Mouse (Mus musculus) c-Kit-positive CD71-negative TER-119-negative erythroid progenitor cells, embryonic 14.5 days (primary cell): Measurements from ENCODE around the gene 1700047I17Rik2.
"Not testable (repeated sequence)": the region's sequence is repeated elsewhere in the genome, so short reads cannot be mapped to it uniquely, and the experiment has no call there.

Source experiments
- DNase-seq: peaks from one replicate; pipeline ENCODE4 v3.0.0-alpha.2; 2013; ENCODE audit warnings: low read depth

1700047I17Rik2 gene

DNA sequence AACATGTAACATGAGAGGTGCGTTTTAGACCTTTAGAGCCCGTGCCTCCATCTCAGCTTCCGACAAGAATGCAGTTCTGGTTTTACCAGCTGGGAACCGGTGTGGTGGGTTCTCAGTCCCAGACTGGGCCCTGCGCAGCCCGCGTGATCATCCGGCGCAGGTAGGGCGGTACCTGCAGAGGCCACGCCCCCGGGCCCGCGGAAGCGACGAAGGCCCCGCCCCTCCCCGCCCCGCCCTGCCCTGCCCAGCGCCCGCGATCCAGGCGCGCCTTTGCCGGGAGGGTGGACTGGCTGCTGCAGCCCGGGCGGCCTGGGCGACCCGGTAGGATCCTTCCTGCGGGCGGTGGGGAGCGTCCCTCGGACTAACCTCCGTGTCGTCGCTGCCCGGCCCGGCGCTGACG, at the start of gene 1700047I17Rik2:
1700047I17Rik2 (plus strand) TSS at position 287 of the 400 bp plus-strand sequence.
- DNase-seq, result not testable (repeated sequence)

DNA sequence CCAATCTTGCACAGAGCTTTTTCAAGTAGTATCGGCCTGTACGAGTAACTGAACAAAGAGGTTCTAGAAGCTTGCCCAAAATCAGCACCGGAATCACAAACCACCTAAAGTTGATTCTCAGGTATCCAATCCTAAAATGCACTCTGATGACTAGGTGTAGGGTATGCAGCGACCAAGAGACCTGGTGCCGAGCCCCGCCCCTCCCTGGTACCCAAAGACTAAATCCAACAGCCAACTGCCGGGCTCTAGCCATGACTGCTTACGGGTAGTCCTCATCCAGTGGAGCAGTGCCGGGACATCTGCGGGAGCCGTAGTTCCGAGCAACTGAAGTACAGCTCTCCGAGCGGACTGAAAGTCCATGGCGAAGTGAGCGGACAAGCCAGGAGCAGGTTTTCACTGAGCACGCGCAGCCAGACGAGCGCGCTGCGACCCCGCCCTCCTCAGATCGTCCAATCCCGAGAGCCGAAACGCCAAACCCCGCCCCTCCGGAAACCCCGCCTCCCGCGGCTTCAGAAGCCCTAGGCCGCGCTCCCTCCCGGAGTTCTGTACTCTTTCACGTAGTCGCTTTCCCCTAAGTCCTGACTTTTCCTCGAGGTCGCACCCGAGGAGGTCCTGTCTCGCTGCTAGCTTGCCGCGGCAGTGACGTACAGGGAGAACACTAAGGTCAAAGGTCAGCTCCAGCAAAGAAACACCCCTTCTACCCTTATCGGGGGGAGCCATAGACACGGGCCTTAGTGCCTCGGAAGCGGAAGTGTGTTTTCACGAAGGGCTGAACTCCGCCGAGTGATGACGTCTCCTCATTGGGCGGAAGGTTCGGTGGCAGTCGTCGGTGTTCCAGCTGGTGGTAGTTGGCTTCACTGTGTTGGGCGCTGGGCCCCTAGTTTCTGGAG, 44.6 kb upstream of the 1700047I17Rik2 start, which contains the start of gene Srp54b:
Srp54b (plus strand) TSS at position 546 of the 890 bp plus-strand sequence.
- DNase-seq, result not testable (repeated sequence)

DNA sequence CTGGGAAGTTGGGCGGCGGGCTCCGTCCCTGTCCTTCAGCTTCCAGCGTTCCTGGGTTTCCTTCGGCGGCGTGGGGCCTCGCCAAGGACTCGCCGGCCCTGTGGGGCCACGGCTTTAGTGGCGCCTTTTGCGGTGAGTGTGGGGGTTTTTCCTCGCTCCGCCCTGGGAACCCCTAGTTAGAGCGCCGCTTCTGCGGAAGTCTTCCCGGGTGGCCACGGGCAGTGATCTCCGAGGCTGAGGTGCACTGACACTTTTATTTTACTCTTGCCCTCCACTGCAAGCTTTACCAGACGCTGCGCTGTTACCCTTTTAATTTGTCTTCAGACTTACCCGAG, 44.0 kb upstream of the 1700047I17Rik2 start:
- not testable (repeated sequence) for DNase-seq

DNA sequence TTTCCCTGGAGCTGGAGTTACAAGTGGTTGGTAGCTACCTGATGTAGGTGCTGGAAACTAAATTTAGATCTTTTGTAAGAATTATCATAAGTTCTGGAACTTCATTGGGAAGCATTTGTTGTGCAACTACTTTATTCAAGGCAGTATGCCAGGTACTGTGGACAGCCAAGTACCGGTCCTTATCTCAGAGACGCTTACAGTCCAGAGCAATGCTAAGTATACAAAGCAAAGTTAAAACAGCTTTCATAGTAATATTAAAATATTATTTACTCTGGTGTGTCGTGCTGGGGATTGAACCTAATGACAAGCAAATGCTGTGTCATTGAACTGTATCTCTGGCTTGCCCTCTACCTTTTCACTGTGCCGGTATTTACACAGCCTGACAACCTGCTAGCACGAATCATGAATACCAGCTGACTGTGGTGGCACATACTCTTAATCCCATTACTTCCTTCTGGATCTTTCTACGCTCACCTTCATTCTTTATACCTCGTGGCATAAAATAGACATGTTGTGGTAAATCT, 32.3 kb upstream of the 1700047I17Rik2 start:
- not testable (repeated sequence) for DNase-seq

DNA sequence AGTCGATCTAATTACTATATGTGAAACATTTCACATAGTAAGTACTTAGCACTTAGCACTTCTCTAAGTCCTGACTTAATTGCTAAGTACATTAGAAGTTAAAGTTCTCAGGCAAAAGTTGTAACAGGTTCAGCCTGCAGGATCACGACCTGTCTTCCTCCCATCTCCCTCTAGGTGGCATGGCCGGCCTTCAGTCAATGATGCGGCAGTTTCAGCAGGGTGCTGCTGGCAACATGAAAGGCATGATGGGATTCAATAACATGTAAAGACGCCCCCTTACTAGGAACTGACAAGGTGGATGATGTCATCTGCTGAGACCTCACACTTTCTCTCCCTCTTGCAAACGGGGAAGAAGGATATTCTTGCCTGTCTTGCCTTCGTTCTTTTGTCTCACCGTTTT, 11.7 kb upstream of the 1700047I17Rik2 start:
- not testable (repeated sequence) for DNase-seq

DNA sequence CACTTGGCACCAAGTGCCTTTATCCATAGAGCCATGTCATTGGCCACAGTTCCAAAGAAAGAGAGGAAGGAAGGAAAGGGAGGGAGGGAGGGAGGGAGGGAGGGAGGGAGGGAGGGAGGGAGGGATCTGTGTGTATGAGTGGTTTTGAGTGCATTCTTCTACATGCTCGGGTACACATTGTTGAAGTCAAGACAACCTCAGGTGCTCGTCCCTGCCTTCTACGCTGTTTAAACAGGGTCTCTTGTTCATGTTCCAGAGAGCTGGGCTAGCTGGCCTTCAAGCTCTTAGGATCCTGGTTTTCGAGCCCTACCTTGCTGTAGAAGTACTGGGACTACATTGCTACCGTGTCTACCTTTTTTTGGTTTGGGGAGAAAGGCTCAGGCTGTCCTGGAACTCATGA, 10.3 kb upstream of the 1700047I17Rik2 start:
- not testable (repeated sequence) for DNase-seq

DNA sequence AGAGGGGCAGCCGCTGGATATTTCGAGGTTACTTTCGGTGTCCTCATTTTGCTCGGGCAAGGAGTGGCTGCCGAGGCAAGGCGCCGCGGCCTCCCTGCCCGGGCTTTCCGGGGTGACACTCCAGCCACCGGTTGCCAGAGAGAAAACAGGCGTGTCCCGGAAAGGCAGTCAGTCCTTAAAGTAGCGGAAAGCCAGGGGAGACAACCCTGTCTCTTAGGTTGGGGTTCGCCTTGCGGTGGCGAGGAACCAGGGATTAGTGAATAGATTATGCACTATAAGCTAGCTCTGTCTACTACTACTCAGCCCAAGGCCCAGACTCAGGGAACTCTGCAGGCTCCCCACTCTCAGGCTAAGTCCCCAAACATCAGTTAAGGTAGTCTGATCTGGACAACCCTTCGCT, 407 bp downstream of the 1700047I17Rik2 start:
- not testable (repeated sequence) for DNase-seq

DNA sequence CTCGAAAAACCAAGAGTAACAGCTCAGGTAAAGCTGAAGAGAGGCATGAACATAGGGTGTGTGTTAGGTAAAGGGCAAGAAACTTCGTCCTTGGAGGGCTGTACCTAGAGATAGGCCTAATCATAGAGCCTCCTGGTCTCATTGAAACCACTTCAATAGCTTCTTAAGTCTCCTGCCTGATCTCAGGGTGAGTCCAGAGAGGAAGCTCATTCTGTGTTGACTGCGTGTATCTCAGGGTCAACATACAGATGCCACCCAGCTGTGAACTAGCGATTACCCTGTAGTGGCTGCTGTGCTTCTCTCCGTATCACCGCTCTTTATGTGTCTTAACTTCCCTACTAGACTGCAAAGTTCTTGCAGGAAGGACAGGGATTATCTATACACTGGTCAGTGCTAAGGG, 13.6 kb downstream of the 1700047I17Rik2 start:
- not testable (repeated sequence) for DNase-seq

DNA sequence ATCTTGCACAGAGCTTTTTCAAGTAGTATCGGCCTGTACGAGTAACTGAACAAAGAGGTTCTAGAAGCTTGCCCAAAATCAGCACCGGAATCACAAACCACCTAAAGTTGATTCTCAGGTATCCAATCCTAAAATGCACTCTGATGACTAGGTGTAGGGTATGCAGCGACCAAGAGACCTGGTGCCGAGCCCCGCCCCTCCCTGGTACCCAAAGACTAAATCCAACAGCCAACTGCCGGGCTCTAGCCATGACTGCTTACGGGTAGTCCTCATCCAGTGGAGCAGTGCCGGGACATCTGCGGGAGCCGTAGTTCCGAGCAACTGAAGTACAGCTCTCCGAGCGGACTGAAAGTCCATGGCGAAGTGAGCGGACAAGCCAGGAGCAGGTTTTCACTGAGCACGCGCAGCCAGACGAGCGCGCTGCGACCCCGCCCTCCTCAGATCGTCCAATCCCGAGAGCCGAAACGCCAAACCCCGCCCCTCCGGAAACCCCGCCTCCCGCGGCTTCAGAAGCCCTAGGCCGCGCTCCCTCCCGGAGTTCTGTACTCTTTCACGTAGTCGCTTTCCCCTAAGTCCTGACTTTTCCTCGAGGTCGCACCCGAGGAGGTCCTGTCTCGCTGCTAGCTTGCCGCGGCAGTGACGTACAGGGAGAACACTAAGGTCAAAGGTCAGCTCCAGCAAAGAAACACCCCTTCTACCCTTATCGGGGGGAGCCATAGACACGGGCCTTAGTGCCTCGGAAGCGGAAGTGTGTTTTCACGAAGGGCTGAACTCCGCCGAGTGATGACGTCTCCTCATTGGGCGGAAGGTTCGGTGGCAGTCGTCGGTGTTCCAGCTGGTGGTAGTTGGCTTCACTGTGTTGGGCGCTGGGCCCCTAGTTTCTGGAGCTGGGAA, 30.5 kb downstream of the 1700047I17Rik2 start, which contains the start of gene Srp54c:
Srp54c (plus strand) TSS at position 543 of the 894 bp plus-strand sequence.
- not testable (repeated sequence) for DNase-seq

DNA sequence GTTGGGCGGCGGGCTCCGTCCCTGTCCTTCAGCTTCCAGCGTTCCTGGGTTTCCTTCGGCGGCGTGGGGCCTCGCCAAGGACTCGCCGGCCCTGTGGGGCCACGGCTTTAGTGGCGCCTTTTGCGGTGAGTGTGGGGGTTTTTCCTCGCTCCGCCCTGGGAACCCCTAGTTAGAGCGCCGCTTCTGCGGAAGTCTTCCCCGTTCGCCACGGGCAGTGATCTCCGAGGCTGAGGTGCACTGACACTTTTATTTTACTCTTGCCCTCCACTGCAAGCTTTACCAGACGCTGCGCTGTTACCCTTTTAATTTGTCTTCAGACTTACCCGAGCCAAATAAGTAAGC, 31.1 kb downstream of the 1700047I17Rik2 start:
- DNase-seq, result not testable (repeated sequence)

DNA sequence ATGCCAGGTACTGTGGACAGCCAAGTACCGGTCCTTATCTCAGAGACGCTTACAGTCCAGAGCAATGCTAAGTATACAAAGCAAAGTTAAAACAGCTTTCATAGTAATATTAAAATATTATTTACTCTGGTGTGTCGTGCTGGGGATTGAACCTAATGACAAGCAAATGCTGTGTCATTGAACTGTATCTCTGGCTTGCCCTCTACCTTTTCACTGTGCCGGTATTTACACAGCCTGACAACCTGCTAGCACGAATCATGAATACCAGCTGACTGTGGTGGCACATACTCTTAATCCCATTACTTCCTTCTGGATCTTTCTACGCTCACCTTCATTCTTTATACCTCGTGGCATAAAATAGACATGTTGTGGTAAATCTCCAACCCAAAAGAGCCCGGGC, 42.9 kb downstream of the 1700047I17Rik2 start:
- not testable (repeated sequence) for DNase-seq

DNA sequence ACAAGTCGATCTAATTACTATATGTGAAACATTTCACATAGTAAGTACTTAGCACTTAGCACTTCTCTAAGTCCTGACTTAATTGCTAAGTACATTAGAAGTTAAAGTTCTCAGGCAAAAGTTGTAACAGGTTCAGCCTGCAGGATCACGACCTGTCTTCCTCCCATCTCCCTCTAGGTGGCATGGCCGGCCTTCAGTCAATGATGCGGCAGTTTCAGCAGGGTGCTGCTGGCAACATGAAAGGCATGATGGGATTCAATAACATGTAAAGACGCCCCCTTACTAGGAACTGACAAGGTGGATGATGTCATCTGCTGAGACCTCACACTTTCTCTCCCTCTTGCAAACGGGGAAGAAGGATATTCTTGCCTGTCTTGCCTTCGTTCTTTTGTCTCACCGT, 62.6 kb downstream of the 1700047I17Rik2 start:
- DNase-seq, result not testable (repeated sequence)

DNA sequence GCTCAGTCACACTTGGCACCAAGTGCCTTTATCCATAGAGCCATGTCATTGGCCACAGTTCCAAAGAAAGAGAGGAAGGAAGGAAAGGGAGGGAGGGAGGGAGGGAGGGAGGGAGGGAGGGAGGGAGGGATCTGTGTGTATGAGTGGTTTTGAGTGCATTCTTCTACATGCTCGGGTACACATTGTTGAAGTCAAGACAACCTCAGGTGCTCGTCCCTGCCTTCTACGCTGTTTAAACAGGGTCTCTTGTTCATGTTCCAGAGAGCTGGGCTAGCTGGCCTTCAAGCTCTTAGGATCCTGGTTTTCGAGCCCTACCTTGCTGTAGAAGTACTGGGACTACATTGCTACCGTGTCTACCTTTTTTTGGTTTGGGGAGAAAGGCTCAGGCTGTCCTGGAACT, 64.0 kb downstream of the 1700047I17Rik2 start:
- DNase-seq, result not testable (repeated sequence)
